Mouse (Mus musculus) MEL-GATA-1-ER (cell line): Measurements from ENCODE around the gene Dusp16.

ENCODE experiments used
- DNase-seq: peaks from one replicate; pipeline ENCODE4 v3.0.0-alpha.2; 2012; ENCODE audit warnings: low read depth; ENCODE audit errors: extremely low read depth

Gene Dusp16

DNA sequence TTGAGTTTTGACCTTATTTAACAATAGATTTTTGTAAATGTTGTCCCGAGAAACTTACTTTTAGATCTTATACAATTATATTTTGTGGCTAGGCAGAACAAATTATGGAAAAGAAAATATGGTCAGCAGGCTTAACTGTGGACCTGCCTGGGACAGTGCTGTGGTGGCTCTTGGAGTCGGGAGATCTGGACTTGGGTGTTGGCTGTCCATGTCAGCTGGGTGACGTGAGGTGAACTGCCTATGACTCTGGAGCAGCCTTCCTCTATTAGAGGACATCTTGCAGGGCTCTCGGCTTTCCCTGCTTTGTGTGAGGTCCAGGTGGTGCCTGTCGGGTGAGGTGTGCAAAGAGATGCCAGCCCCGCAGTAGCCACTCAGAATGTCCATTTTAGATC is 91.2 kb downstream of the Dusp16 start:
- no peak for DNase-seq

DNA sequence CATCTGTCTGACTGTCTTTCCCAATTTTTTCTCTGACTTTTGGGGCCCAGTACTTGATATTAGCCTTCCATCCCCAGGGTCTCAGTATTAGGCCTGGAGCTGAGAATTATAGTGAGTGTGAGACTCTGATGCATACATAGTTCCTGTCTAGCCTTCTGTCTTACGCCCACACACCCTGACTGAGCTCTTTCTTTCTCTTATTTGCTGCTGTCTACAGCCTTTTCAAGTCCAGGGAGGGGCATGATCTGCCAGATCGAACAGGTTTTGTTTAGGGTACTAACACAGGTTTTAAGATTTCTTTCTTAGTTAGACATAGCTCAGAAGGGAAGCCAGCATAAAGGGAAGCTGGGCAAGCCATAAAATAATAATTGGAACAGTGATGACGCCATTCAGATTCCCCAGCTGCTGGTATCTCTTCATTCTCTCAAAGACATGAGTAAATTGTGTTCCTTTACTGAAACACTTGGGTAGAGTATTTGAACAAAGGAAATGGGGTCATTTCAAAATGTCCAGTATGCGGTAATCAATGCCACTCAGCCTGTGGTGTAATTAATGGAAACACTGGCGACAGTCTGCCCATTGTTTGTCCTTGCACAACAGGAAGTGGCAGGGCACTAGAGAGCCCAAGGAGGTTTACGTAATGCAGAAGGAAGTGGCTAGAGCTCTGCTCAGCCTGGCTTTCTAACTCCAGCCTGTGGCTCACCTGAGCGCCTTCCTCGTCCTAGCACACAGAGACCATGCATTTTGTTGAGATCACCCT is 91.8 kb downstream of the Dusp16 start:
- DNase-seq = no peak

DNA sequence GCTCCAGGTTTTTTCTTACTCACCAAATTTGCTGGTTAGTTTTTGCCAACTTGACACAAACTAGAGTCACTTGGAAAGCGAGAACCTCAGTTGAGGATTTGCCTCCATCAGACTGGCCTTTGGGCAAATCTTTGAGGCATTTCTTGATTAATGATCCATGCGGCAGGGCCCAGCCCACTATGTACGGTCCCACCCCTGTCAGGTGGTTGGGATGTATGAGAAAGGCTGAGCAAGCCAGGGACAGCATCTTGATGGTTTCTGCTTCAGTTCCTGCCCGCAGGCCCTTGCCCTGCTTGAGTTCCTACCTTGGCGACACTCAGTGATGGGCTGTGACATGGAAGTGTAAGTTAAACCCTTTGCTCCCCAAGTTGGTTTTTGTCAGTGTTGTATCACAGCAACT is 94.2 kb downstream of the Dusp16 start:
- DNase-seq = no peak

DNA sequence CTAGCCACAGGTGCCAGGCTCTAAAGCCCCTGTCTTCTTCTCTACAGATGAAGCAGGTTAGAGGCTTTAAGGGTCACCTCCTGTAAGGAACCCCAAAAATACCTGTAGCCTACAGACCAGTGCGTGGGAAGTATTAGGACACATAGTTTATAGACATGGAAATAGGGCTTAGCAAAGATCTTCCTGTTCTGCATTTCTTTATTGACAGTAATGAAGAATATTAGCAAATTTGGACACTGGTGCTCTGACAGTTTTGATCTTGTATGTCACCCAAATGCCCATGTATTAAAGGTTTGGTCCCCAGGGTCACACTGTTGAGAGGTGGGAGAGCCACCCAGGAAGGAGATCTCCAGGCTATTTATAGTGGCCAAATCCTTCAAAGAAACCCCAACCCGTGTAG is 95.9 kb downstream of the Dusp16 start:
- DNase-seq = no peak

DNA sequence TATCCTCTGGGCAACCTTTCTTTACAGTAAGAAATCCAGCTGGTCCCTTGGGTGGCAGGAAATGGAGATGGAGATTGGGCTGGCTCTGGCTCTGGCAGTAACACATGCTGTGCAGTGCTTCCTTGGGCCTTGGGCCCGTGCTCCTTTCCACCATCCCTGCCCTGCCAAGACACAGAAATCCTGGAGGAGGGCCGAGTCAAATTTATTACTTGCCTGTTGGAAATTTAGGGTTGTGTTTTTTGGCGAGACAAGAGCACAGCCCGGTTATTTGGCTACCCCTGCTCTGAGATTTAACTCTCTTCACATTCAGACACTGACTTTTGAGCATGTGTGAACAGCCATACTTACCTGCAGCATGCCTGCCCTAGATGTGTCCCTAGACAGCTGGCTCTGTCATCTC is 96.3 kb downstream of the Dusp16 start:
- DNase-seq = no peak

DNA sequence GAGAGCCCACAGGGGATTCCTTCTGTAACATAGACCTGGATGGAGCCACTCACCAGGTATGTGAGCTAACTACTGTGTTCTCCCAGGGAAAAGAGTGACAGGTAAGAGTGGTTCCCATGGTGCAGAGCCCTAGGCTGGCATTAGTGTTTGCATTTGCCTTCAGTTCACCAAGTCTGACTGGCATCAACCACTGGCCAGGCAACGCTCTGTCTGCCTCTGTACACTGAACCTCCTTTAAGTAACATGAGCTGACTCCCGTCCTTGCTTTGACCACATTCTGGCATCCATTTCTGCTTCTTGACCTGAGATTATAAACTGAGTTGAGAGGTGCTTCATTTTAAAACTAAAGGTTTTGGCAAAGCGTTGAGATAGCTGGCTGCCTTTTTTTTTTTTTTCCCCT is 96.8 kb downstream of the Dusp16 start:
- DNase-seq = no peak

DNA sequence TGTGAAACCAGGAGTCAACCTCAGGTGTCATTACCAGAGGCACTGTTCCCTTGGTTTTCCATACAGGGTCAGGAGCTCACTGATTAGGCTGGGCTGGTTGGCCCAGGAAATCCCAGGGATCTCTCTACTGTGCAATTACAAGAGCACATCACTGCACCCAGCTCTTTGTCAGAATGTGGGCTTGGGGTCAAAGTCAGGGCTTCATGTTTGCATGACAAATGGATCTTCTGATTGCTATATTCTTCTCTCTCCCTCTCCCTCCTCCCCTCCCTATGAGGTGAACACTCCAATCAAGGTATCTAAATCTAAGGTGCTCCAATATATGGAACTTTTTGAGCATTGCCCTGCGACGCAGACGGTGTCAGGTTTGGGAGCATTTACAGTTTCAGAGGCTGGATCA is 97.4 kb downstream of the Dusp16 start:
- no peak for DNase-seq

DNA sequence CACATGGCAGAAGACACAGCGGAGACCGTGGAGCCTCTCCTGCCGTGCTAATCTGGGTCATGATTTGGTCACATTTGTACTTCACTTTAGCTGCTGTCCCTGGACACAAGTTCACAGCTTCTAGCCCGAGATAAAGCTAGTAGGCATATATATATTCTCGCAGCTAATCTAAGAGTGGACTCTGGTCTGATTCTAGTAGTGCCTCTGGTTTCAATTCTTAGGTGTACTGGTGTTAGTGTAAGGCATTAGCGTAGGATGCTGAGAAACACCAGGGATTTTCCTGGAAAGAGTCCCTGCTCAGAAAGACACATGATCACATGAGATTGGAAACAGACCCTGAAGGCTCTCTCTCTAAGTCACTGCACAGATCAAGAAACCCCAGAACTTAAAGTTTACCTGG is 97.9 kb downstream of the Dusp16 start:
- DNase-seq = no peak

DNA sequence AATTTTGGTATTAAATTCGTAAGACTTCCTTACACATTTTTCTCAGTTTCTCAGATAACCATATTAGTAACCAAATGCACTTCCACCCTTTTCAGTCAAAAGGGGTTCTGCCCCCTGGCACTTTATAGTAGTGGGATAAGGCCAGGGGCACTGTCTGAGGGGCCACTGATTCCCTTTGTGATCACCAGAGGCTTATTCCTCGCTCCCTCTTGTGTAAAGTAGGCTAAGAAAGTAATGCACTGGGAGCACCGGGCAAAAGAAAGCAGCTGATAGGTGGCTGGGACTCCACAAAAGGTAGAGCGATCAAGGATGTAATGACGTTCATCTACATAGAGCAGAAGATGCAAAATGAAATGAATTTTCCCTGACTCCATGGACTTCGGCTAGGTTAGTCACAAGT is 106.9 kb downstream of the Dusp16 start:
- no peak for DNase-seq

DNA sequence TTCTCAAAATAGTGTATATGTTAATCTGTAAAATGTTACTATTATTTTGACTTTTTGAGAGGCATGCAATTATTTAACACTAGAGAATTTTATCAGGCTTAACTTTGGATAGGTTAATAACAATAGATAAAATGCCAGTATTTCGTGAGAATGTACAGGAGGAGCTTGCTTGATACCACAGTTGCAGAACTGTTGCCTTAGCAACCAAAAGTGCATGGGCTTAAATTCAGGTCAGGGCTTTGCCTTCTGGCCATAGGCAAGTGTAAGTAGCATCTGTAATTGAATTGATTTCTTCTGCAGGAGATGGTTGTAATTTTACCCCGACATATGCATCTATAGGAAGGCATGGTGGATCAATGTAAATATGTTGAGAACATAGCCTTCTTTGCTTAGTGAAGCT is 107.4 kb downstream of the Dusp16 start:
- DNase-seq = no peak

DNA sequence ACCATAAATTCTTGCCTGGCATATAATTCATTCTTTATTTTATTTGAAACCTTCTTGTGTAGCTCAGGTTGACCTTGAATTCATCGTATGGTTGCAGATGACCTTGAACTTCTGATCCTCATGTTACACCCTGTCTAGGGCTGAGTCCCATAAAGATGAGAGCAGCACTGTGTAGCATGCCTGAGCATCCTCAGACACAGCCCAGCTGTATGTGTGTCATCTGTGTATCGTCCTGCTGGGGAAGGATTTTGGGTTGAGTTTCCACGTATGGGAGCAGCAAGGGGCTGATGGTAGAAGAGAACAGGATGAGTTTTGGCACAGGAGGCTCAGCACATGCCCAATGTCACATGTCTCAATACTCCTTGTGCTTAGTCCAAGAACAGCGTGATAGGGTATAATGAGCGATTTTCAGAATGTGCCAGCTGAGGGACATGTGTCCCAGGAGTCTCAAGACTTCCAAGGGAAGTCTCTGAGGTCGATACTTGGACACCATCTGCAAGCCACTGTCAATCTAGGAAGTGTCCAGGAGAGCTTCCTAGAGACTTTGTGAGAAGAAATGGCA is 108.0 kb downstream of the Dusp16 start:
- DNase-seq = no peak

DNA sequence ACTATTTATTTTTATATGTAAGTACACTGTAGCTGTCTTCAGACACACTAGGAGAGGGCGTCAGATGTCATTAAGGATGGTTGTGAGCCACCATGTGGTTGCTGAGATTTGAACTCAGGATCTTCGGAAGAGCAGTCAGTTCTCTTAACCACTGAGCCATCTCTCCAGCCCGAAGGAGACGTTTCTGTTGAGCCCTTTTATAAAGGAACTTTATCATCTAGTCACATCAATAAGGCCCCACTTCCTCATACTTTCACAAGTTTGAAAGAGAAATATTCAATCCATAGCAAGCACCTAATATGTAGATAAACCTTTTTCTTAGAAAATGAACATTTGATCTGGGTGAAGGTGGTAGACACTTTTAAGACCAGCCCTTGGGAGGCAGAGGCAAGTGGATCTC is 113.1 kb downstream of the Dusp16 start:
- peak; percentile 28 for DNase-seq

DNA sequence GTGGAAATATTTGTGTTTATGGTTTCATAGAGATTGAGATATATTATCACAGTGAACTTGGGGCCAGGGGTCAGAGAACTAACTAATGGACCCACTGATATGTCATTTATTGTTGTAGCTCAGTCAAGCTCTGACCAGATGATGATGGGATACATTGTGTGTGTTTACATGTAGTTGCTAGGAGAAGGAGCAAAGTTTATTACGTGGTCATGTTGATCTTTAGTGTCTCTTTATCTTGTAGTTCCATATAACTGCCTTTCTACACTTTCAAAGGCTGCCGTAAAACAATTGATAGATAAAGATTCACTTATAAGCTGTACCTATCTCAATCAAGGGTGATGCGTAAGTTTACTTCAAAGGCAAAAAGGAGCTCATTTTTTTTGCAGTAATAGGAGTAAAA is 114.4 kb downstream of the Dusp16 start:
- no peak for DNase-seq

DNA sequence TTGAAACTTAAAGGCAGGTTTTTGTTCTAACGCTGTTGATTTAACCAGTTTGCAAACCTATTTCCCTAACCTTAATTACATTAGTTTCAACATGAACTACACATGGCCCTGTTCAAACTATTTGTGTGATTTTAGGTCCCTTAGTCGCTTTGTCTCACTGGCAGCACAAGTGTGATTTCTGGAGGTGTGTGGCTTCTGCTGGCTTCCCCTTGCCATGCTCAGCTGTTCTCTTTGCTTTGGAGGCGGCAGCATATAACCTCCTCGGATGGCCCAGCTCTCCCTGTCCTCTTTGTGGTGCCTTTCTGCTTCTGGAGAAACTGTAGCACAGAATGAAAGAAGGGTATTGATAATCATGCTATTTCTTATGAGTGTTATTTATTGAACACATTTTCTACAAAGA is 114.9 kb downstream of the Dusp16 start:
- no peak for DNase-seq

DNA sequence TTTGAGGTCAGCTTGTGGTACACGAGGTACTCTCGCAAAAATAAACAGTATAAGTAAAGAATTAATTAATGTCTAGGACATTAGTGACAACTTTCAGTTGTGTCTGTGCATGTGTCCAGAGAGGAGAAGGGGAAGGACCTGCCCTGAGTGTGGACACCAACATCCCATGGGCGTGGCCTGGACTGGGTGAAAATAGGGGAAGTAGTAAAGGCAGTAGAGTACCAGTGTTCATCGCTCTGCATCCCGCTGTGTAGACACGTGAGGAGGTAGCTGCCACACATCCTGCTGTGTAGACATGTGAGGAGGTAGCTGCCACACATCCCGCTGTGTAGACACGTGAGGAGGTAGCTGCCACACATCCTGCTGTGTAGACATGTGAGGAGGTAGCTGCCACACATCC is 118.7 kb downstream of the Dusp16 start:
- DNase-seq = peak; percentile 75

DNA sequence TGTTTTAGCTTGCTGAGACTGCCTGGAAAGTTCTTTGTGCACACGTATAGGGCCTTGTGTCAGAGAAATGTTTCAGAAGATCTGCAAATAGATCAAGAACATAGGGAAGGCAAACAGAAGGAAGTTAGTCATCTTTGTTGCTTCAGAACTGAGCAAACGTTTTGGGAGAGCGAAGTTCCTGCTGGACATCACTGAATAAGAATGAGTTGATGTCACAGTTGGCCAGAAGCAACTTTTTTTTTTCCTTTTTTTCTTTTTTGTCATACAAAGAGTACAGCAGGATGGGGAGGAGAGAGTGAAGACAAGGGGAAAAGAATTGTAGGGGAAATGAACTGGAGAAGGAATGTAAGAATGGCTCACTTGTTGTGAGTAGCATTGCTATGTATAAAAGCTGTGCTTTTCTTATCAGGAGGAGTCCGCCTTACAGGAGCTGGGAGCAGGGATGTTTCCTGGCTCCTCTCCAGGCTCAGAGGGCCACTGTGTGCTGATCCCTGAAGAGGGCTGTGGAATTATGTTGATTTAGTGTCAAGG is 121.5 kb downstream of the Dusp16 start:
- DNase-seq = no peak

DNA sequence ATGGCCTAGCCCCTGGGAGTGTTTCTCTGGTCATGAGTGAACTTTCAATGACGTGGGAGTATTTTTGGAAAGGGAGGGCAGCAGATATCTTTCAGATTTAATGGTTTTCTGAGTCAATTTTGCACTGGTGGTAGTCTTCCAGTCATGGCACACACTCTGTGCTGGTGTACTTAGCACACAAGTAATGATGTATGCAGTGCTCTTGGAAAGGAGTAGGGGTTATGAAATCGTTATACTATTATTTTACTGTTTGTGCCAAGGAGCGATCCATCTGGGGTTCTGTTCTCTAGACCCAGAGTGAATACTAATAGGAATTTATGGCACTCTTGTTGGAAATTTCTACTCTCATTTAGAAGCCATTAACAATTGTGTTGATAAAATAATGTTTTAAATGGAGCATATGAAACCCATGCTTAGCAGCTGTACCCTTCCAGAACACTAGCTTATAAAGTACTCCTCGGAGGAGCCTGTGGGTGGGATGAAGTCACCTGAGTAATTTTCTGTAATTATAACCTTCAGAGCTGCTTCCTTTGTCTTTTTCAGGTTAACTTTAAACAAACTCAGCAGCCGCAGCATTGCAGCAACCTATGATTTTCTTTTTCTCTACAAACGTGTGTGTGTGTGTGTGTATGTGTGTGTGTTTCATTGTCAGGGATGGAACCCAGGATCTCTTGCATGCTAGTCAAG is 123.1 kb downstream of the Dusp16 start:
- DNase-seq = no peak

DNA sequence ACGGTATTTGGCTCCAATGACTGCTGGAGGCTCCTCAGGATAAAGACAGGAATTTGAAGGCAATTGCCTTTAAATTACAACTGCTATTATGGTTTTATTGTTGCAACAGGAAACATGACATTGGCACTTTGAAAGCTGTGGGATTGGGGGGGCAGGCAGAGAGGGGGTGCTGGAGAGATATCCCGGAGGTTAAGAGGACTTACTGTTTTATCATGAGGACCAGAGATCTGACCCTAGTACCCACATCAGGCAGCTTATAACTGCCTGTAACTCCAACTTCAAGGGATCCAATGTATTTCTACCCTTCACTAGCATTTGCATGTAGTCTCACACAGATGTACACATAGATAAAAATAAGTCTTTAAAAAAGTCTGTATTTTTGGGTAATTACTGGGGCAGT is 123.9 kb downstream of the Dusp16 start:
- DNase-seq = no peak

DNA sequence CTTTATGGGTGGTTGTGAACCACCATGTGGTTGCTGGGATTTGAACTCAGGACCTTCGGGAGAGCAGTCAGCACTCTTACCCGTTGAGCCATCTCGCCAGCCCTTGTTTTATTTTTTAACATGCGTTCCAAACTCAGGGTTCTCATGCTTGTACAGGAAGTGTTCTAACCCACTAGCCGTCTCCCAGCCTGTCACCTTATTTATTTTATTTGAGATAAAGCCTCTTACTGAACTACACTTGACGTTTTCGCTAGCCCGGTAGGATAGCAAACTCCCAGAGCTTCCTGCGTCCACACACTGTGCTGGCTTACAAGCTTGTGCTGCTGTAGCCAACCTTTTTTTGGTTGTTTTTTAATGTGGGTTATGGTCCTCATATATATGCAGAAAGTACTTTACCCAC is 126.6 kb downstream of the Dusp16 start:
- DNase-seq = no peak
